Mouse (Mus musculus): ENCODE results near the gene Atg9a. TPM values are rescaled to one million over a fixed set of nuclear protein-coding genes. Genes with fewer than 3 reads are reported as not detected.

Gene Atg9a
- polyA plus RNA-seq, 1 experiment from 2014 or later = 27.1 TPM

DNA sequence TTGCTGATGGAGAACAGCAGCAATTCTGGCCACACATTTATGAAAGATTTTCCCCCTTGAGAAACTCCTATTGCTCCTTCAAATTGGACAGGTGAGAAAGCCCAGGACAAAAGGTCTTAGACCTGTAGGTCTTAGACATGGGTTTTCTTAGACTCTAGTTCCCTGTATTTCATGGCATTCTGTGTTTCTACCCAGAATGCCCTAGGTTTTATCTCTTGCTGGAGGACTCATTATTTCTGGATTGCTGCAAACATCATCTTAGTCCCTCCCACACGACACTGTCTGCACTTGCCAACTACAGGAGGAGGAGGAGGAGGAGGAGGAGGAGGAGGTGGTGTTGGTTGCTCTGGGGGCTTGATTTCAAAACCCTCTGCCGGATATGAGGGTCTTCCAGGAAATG, 34.1 kb upstream of the Atg9a start:
- WGBS = 47% methylated on average over 2 of the region's 2 CpGs
- ATAC-seq (replicated peaks; ENCODE audit: insufficient number of reproducible peaks, insufficient read depth, low FRiP score, low read depth) = no peak

DNA sequence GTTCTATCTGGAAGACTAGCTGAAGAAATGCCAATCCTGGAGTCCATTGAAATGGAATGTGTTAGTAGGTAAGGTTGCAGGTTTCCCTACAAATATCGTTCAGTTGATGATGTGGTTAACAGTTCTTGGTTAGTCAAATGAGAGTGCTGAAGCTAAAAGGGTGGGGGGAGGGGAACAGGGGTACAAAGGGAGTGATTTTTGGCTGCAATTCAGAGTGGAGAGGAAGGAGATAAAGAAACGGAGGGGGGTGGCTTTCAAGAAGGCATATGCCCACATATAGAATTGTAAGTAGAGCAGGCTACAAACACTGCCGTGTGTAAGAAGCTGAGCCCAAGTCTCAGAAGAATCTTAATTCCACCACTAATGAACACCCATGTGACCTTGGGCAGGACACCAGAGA, 33.5 kb upstream of the Atg9a start:
- Histone ChIP-seq H3K9ac (no peak overlapping the region), H3K27ac (no peak overlapping the region), H3K27me3 (peaks cover 10% of the 10 kb centered on the region), H3K36me3 (no peaks in the 10 kb centered on the region), H3K4me3 (no peak overlapping the region), H3K4me2 (no peak overlapping the region), H3K4me1 (replicated peaks) (peaks cover 8% of the 10 kb centered on the region), H3K9me3 (replicated peaks) (no peaks in the 10 kb centered on the region)
- 31% methylated on average over 3 of the region's 3 CpGs for WGBS
- no peak for ATAC-seq (replicated peaks; ENCODE audit: insufficient number of reproducible peaks, insufficient read depth, low FRiP score, low read depth)

More for the DNA sequence above, 34.1 kb upstream of the Atg9a start:
- Histone ChIP-seq H3K36me3 (no peaks in the 10 kb centered on the region), H3K9me3 (replicated peaks) (no peaks in the 10 kb centered on the region), H3K4me2 (no peak overlapping the region), H3K4me1 (replicated peaks) (peaks cover 8% of the 10 kb centered on the region), H3K9ac (no peak overlapping the region), H3K27ac (no peak overlapping the region), H3K4me3 (no peak overlapping the region), H3K27me3 (peaks cover 4% of the 10 kb centered on the region)

DNA sequence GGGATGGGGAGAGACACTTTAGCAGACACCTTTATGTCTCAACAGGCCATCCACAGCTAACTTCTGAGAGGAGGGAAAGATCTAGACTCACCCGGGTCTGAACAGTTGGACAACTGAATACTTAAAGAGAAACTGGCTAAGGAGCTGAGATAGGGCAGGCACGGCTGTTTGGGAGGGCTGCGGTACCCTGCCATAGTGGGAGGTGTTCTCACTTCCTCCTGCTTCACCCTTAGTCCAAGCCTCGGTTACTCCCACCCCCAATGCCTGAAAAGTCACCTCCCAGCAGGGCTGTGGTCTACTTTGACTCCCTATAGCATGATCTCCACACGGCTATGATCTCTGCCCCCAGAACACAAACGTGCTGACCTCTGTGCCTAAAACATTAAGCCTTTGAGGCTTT, 31.5 kb upstream of the Atg9a start:
- ATAC-seq (replicated peaks; ENCODE audit: insufficient number of reproducible peaks, insufficient read depth, low FRiP score, low read depth) = no peak
- peaks cover 21% of the 10 kb centered on the region for H3K4me1 ChIP-seq (replicated peaks)
- no peaks in the 10 kb centered on the region for H3K9me3 ChIP-seq (replicated peaks)
- H3K27ac ChIP-seq = no peak overlapping the region
- H3K36me3 ChIP-seq = no peaks in the 10 kb centered on the region
- H3K4me3 ChIP-seq = no peak overlapping the region
- 31% methylated on average over 6 of the region's 6 CpGs for WGBS
- no peak overlapping the region for H3K4me2 ChIP-seq
- H3K27me3 ChIP-seq = peaks cover 25% of the 10 kb centered on the region
- no peak overlapping the region for H3K9ac ChIP-seq

DNA sequence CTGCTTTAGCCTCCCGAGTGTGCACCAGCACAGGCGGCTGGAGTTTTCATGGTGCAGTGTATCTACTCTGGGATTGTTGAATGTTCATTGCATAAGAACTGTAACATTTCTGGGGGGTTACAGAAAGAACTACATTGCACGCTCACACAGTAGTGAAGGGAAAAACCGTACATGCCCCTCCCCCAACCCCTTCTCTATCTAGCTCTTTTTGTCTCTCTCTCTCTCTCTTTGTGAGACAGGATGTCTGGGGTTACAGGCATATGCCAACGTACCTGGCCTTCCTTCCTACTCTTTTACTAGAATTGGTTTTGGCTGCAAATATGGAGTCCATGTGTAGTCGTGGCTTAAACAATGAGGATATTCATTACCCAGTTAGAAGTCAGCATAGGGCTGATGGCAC, 30.9 kb upstream of the Atg9a start:
- Histone ChIP-seq H3K4me2 (no peak overlapping the region), H3K27me3 (peaks cover 27% of the 10 kb centered on the region), H3K4me3 (no peak overlapping the region), H3K36me3 (no peaks in the 10 kb centered on the region), H3K9me3 (replicated peaks) (no peaks in the 10 kb centered on the region), H3K9ac (no peak overlapping the region), H3K27ac (no peak overlapping the region), H3K4me1 (replicated peaks) (peaks cover 27% of the 10 kb centered on the region)
- no peak for ATAC-seq (replicated peaks; ENCODE audit: insufficient number of reproducible peaks, insufficient read depth, low FRiP score, low read depth)
- WGBS = 61% methylated on average over 6 of the region's 6 CpGs

DNA sequence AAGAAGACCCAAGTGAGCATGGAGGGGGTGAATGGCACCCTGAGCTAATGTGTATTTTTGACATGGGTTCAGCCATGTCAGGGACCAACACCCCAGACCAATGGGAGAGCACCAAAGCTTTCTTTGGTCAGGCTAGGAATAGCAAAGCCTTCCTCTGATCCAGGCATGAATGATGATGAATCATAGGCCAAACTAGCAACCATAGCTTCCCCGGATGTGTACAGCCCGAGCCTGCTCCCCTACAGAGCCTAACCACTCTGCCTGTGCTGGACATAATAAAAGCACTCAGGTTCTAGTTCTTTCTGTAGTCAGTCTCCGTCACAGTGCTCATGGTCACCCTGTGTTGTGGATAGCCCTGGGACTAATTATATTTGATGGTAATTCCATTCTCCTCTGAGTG, 29.5 kb upstream of the Atg9a start:
- no peak overlapping the region for H3K27ac ChIP-seq
- no peak overlapping the region for H3K4me2 ChIP-seq
- H3K27me3 ChIP-seq = peaks cover 31% of the 10 kb centered on the region
- WGBS = 70% methylated on average over 3 of the region's 3 CpGs
- peaks cover 22% of the 10 kb centered on the region for H3K4me1 ChIP-seq (replicated peaks)
- no peaks in the 10 kb centered on the region for H3K36me3 ChIP-seq
- H3K9me3 ChIP-seq (replicated peaks) = no peaks in the 10 kb centered on the region
- H3K9ac ChIP-seq = no peak overlapping the region
- ATAC-seq (replicated peaks; ENCODE audit: insufficient number of reproducible peaks, insufficient read depth, low FRiP score, low read depth) = no peak
- H3K4me3 ChIP-seq = no peak overlapping the region

DNA sequence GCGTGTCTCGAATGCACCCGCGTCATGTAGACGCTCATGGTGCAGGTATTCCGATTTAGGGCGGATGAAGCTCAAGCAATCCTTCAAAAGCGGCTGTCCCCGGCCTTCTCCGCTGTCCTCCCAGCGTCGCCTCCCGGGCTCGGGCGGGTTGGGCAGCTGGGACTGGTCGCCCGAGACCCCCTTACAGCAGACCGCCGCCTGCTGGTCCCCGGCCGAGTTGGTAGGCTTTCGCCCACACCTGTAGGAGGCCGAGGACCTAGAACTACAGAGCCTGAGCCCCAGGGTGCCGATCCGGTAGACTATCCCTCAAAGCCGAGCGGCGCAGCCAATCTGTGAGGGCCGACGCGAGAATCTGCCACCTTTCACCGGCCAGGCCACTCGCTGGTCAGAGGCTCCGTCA, 27.5 kb upstream of the Atg9a start, which contains the start of gene Tuba4a:
TSS of gene Tuba4a (minus strand) at position 335 of the 400 bp plus-strand sequence.
- 2% methylated on average over 34 of the region's 34 CpGs for WGBS

DNA sequence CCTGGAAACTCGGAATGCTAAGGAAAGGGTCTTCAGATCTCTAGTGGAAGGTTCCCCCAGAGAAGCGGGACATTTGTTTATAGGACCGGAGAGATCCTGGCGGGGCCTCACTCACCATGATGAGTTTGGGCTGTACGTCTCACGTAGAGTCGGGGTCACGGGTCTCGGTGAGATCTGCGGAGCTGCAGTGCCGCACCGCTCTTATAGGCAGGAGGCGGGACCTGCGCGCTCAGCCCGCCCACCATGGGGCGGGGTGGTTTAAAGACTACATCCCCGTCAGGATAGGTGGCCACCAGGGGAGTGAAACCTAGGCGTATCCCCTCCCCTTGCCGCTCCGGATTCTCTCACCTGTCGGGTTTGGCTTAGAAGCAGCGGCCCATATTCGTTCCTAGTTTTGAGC, 27.1 kb upstream of the Atg9a start:
- Histone ChIP-seq H3K4me2 (peak overlapping the region; percentile 98), H3K4me3 (peak overlapping the region; percentile 72), H3K27ac (peak overlapping the region; percentile 38), H3K9ac (peak overlapping the region; percentile 67), H3K4me1 (replicated peaks) (peaks cover 26% of the 10 kb centered on the region), H3K36me3 (peaks cover 17% of the 10 kb centered on the region), H3K27me3 (peaks cover 31% of the 10 kb centered on the region), H3K9me3 (replicated peaks) (no peaks in the 10 kb centered on the region)
- peak; percentile 87 for ATAC-seq (replicated peaks; ENCODE audit: insufficient number of reproducible peaks, insufficient read depth, low FRiP score, low read depth)
- 0% methylated on average over 24 of the region's 24 CpGs for WGBS

More for the DNA sequence above, 27.5 kb upstream of the Atg9a start, which contains the start of gene Tuba4a:
- H3K27ac ChIP-seq = peak within 1 kb of the TSS; percentile 38
- H3K4me1 ChIP-seq (replicated peaks) = peaks cover 24% of the 10 kb centered on the region
- ATAC-seq (replicated peaks; ENCODE audit: insufficient number of reproducible peaks, insufficient read depth, low FRiP score, low read depth) = peak; percentile 48
- no peaks in the 10 kb centered on the region for H3K9me3 ChIP-seq (replicated peaks)
- H3K27me3 ChIP-seq = peaks cover 31% of the 10 kb centered on the region
- H3K4me2 ChIP-seq = peak within 1 kb of the TSS; percentile 98
- H3K9ac ChIP-seq = peak within 1 kb of the TSS; percentile 67
- peak within 1 kb of the TSS; percentile 72 for H3K4me3 ChIP-seq
- peaks cover 13% of the 10 kb centered on the region; the same call in 1 of the 2 replicates for H3K36me3 ChIP-seq

DNA sequence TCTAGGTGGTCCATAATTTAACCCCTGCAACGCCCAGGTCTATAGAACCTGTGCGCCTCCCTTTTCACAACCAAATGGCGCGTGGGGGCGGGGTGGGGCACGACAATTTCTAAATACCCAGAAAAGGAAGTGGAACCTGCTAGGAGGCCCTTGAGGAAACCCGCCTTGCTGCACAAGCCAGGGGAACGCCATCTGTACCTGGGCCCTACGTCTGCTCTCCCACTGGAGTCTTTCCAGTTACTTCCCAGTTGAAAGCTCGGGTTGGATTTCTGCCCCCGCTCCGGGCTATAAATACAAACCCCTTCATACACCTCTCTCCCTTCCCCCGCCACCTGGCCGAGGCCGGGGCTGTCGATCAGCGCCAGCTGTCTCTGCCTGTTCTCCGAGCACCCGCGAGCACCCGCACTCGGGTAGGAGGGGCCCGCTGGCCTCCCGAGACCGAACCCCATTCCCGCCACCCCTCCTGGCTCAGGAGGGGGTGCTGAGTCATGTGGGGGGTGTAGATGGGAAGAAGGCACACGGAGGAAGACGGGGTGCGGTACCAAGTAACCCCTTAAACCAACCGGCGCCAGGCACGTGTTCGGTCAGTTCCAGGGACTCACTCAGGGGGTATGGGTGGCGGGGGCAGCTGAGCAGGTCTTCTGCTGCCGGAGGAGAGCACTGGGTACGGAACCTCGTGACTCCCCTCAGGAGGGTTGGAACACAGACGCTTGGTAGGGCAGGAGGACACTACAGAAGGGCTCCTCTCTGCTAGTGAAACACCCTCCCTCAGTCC, 26.4 kb upstream of the Atg9a start:
- peak overlapping the region; percentile 67 for H3K9ac ChIP-seq
- peak overlapping the region; percentile 38 for H3K27ac ChIP-seq
- peaks cover 23% of the 10 kb centered on the region for H3K36me3 ChIP-seq
- peaks cover 26% of the 10 kb centered on the region for H3K4me1 ChIP-seq (replicated peaks)
- peak; percentile 54 for ATAC-seq (replicated peaks; ENCODE audit: insufficient number of reproducible peaks, insufficient read depth, low FRiP score, low read depth)
- peak overlapping the region; percentile 98 for H3K4me2 ChIP-seq
- H3K4me3 ChIP-seq = peak overlapping the region; percentile 72
- 2% methylated on average over 38 of the region's 38 CpGs for WGBS
- no peaks in the 10 kb centered on the region for H3K9me3 ChIP-seq (replicated peaks)
- H3K27me3 ChIP-seq = peaks cover 31% of the 10 kb centered on the region

DNA sequence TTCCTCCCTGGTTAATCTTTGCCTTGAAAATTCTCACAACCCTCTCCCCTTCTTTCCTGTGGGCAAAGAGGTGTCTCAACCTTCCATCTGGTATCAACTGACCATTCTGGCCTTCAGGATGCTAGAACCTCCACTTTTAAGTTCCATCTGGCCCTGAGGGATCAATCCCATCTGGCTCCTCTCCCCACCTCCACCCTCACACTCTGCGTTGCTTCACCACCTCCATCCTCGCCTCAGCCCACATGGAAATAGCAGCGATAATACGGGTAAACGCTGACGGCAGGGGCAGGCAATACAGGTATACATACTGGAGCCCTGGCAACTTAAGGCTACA, 25.9 kb upstream of the Atg9a start:
- ATAC-seq (replicated peaks; ENCODE audit: insufficient number of reproducible peaks, insufficient read depth, low FRiP score, low read depth) = no peak
- peaks cover 31% of the 10 kb centered on the region for H3K27me3 ChIP-seq
- H3K4me3 ChIP-seq = peak overlapping the region; percentile 72
- peak overlapping the region; percentile 98 for H3K4me2 ChIP-seq
- H3K9ac ChIP-seq = peak overlapping the region; percentile 67
- peaks cover 26% of the 10 kb centered on the region for H3K4me1 ChIP-seq (replicated peaks)
- H3K36me3 ChIP-seq = peaks cover 26% of the 10 kb centered on the region
- no peaks in the 10 kb centered on the region for H3K9me3 ChIP-seq (replicated peaks)
- WGBS = under 1% methylated on average over 6 of the region's 6 CpGs
- H3K27ac ChIP-seq = peak overlapping the region; percentile 38; the same call in 1 of the 2 replicates

DNA sequence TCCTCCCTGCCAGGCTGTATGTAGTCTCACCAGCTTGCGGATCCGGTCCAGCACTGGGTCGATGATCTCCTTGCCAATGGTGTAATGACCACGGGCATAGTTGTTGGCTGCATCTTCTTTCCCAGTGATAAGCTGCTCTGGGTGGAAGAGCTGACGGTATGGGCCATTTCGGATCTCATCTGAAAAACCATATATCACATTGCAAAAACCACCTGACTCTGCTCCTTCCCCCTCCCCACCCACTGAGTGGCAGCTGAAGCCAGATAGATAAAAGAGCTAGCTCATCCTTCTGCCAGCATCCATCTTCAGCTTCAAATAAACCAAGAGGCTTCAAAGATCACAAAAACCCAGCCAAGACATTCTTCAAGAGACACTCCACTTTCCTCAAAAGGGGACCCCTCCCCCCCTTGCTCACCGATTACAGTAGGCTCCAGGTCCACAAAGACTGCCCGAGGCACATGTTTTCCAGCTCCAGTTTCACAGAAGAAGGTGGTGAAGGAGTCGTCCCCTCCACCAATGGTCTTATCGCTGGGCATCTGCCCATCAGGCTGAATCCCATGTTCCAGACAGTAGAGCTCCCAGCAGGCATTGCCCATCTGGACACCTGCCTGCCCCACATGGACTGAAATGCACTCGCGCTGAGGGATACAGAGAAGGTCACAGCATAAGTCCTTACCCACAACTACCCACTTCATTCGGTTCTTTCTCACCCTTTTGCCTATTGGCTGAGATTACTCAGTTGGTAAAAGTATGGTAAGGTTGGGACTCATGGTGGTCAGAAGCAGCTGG, 25.0 kb upstream of the Atg9a start:
- peaks cover 32% of the 10 kb centered on the region for H3K4me1 ChIP-seq (replicated peaks)
- no peaks in the 10 kb centered on the region for H3K9me3 ChIP-seq (replicated peaks)
- ATAC-seq (replicated peaks; ENCODE audit: insufficient number of reproducible peaks, insufficient read depth, low FRiP score, low read depth) = no peak
- peaks cover 29% of the 10 kb centered on the region for H3K36me3 ChIP-seq
- peaks cover 31% of the 10 kb centered on the region for H3K27me3 ChIP-seq
- H3K9ac ChIP-seq = no peak overlapping the region
- H3K4me2 ChIP-seq = peak overlapping the region; percentile 98
- peak overlapping the region; percentile 72; the same call in 1 of the 2 replicates for H3K4me3 ChIP-seq
- H3K27ac ChIP-seq = no peak overlapping the region
- 68% methylated on average over 13 of the region's 13 CpGs for WGBS

DNA sequence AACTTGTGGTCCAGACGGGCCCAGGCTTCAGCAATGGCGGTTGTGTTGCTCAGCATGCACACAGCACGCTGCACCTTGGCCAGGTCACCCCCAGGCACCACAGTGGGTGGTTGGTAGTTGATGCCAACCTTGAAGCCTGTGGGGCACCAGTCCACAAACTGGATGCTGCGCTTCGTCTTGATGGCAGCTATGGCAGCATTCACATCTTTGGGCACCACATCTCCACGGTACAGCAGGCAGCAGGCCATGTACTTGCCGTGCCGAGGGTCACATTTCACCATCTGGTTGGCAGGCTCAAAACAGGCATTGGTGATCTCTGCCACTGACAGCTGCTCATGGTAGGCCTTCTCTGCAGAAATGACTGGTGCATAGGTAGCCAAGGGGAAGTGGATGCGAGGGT, 23.8 kb upstream of the Atg9a start:
- Histone ChIP-seq H3K4me3 (no peak overlapping the region), H3K27me3 (peaks cover 24% of the 10 kb centered on the region), H3K4me1 (replicated peaks) (peaks cover 42% of the 10 kb centered on the region), H3K9me3 (replicated peaks) (no peaks in the 10 kb centered on the region), H3K9ac (no peak overlapping the region), H3K36me3 (peaks cover 29% of the 10 kb centered on the region), H3K4me2 (no peak overlapping the region), H3K27ac (no peak overlapping the region)
- 91% methylated on average over 9 of the region's 9 CpGs for WGBS
- no peak for ATAC-seq (replicated peaks; ENCODE audit: insufficient number of reproducible peaks, insufficient read depth, low FRiP score, low read depth)

All from heart, embryonic 15.5 days (tissue).